23 mouse cellular contexts compared by ENCODE assay signal in genomic region chr7:75957366-75957765, GRCm38 (mm10).
"Had no signal": no experiment of that assay in that cellular context is flagged by ENCODE, and none has a peak within 500 bp of the region (broad histone marks: within the 10 kb centered on the region; RNA-seq: fewer than 3 reads in every experiment).

No protein-coding gene starts in this region.

- H3K4me3 ChIP-seq: heart, adult 2 months; heart, embryonic 13.5 days; heart, embryonic 15.5 days; hindbrain, embryonic 13.5 days; hindbrain, embryonic 15.5 days; kidney, embryonic 15.5 days; limb, embryonic 13.5 days; limb, embryonic 15.5 days; liver, embryonic 12.5 days had no signal

- DNase-seq: gastrocnemius, postnatal 10 days; heart, adult 2 months; heart, postnatal 14 days; heart, postnatal 36 days; kidney, adult 11 months; kidney, adult 2 months; kidney, adult 9 months; kidney, postnatal 14 days; kidney, postnatal 36 days; layer of hippocampus, postnatal 36 days; left cerebral cortex, postnatal 4 days; lung, adult 18-20 months had no signal

- H3K27ac ChIP-seq: heart, adult 2 months; heart, embryonic 13.5 days; heart, embryonic 15.5 days; hindbrain, embryonic 13.5 days; hindbrain, embryonic 15.5 days; hindbrain, postnatal 0 days; kidney, embryonic 15.5 days; kidney, postnatal 0 days; limb, embryonic 13.5 days; limb, embryonic 15.5 days; liver, embryonic 12.5 days; liver, embryonic 14.5 days had no signal
